Mouse (Mus musculus): ENCODE results near the gene Gp1bb. TPM values are rescaled to one million over a fixed set of nuclear protein-coding genes. Genes with fewer than 3 reads are reported as not detected.

Gp1bb gene
- polyA plus RNA-seq, 1 experiment from 2014 or later: 6.4 TPM

GRCm38 (mm10) chr16:18631141-18631540 lies 8.9 kb upstream of the Gp1bb start:
- no peaks in the 10 kb centered on the region for H3K36me3 ChIP-seq (ENCODE audit: control insufficient read depth, insufficient read depth, low read length)
- peak; percentile 53 for DNase-seq (ENCODE audit: low spot score, missing footprints)
- no peak for ATAC-seq (ENCODE audit: low FRiP score)
- no peaks in the 10 kb centered on the region for H3K9me3 ChIP-seq (ENCODE audit: control insufficient read depth, low read length)
- WGBS: 64% methylated on average over 7 of the region's 7 CpGs
- H3K4me1 ChIP-seq (ENCODE audit: control insufficient read depth, insufficient read depth, low read length): peaks cover 19% of the 10 kb centered on the region
- no peak overlapping the region for H3K4me3 ChIP-seq (ENCODE audit: low read depth, low read length)
- H3K27me3 ChIP-seq (ENCODE audit: control insufficient read depth, insufficient read depth, low read length): peaks cover 21% of the 10 kb centered on the region
- H3K9ac ChIP-seq (ENCODE audit: low read length): no peak overlapping the region
- H3K4me2 ChIP-seq: no peak overlapping the region
- H3K27ac ChIP-seq (ENCODE audit: low read depth, low read length): no peak overlapping the region

GRCm38 (mm10) chr16:18630291-18630690 lies 8.1 kb upstream of the Gp1bb start:
- ATAC-seq (ENCODE audit: low FRiP score): no peak; the same call in 1 of the 2 replicates
- H3K9me3 ChIP-seq (ENCODE audit: control insufficient read depth, low read length): no peaks in the 10 kb centered on the region
- H3K9ac ChIP-seq (ENCODE audit: low read length): peak overlapping the region; percentile 89
- DNase-seq (ENCODE audit: low spot score, missing footprints): no peak
- H3K36me3 ChIP-seq (ENCODE audit: control insufficient read depth, insufficient read depth, low read length): no peaks in the 10 kb centered on the region
- peak overlapping the region; percentile 69 for H3K4me2 ChIP-seq
- WGBS: 62% methylated on average over 5 of the region's 5 CpGs
- H3K27me3 ChIP-seq (ENCODE audit: control insufficient read depth, insufficient read depth, low read length): peaks cover 30% of the 10 kb centered on the region
- peak overlapping the region; percentile 79 for H3K4me3 ChIP-seq (ENCODE audit: low read depth, low read length)
- H3K27ac ChIP-seq (ENCODE audit: low read depth, low read length): no peak overlapping the region
- peaks cover 24% of the 10 kb centered on the region for H3K4me1 ChIP-seq (ENCODE audit: control insufficient read depth, insufficient read depth, low read length)

- peaks cover 1% of the 10 kb centered on the region; the same call in 1 of the 2 replicates for H3K36me3 ChIP-seq (ENCODE audit: control insufficient read depth, insufficient read depth, low read length)
- WGBS: under 1% methylated on average over 54 of the region's 93 CpGs
- DNase-seq (ENCODE audit: low spot score, missing footprints) (peak; percentile 95), ATAC-seq (ENCODE audit: low FRiP score) (peak; percentile 68)
- peaks cover 24% of the 10 kb centered on the region for H3K4me1 ChIP-seq (ENCODE audit: control insufficient read depth, insufficient read depth, low read length)
- H3K9me3 ChIP-seq (ENCODE audit: control insufficient read depth, low read length): no peaks in the 10 kb centered on the region
- peak within 1 kb of the TSS; percentile 54; the same call in 1 of the 2 replicates for H3K27ac ChIP-seq (ENCODE audit: low read depth, low read length)
- peak within 1 kb of the TSS; percentile 79 for H3K4me3 ChIP-seq (ENCODE audit: low read depth, low read length)
- peaks cover 37% of the 10 kb centered on the region for H3K27me3 ChIP-seq (ENCODE audit: control insufficient read depth, insufficient read depth, low read length)
- peak within 1 kb of the TSS; percentile 69 for H3K4me2 ChIP-seq
- H3K9ac ChIP-seq (ENCODE audit: low read length): peak within 1 kb of the TSS; percentile 89
These were observed 7.4 kb upstream of the Gp1bb start, which contains the start of gene Sept5 for GRCm38 (mm10) chr16:18629390-18630231. Gene Sept5, minus strand, starts transcription at chr16:18629954.

- DNase-seq (ENCODE audit: low spot score, missing footprints): no peak
- Histone ChIP-seq H3K36me3 (ENCODE audit: control insufficient read depth, insufficient read depth, low read length) (peaks cover 5% of the 10 kb centered on the region; the same call in 1 of the 2 replicates), H3K27me3 (ENCODE audit: control insufficient read depth, insufficient read depth, low read length) (peaks cover 43% of the 10 kb centered on the region), H3K4me3 (ENCODE audit: low read depth, low read length) (peak overlapping the region; percentile 79), H3K4me1 (ENCODE audit: control insufficient read depth, insufficient read depth, low read length) (peaks cover 24% of the 10 kb centered on the region), H3K4me2 (peak overlapping the region; percentile 69), H3K9me3 (ENCODE audit: control insufficient read depth, low read length) (no peaks in the 10 kb centered on the region), H3K27ac (ENCODE audit: low read depth, low read length) (0 out of 2 replicates have a peak overlapping the region, but pooled peaks have one; percentile 54), H3K9ac (ENCODE audit: low read length) (peak overlapping the region; percentile 89)
- WGBS: 32% methylated on average over 2 of the region's 2 CpGs
- ATAC-seq (ENCODE audit: low FRiP score): no peak
These were observed 6.7 kb upstream of the Gp1bb start for GRCm38 (mm10) chr16:18628948-18629340.

GRCm38 (mm10) chr16:18628206-18628947 lies 6.2 kb upstream of the Gp1bb start:
- Histone ChIP-seq H3K27me3 (ENCODE audit: control insufficient read depth, insufficient read depth, low read length) (peaks cover 49% of the 10 kb centered on the region), H3K36me3 (ENCODE audit: control insufficient read depth, insufficient read depth, low read length) (peaks cover 8% of the 10 kb centered on the region; the same call in 1 of the 2 replicates), H3K4me3 (ENCODE audit: low read depth, low read length) (peak overlapping the region; percentile 79), H3K9ac (ENCODE audit: low read length) (peak overlapping the region; percentile 89), H3K27ac (ENCODE audit: low read depth, low read length) (no peak overlapping the region), H3K9me3 (ENCODE audit: control insufficient read depth, low read length) (no peaks in the 10 kb centered on the region), H3K4me1 (ENCODE audit: control insufficient read depth, insufficient read depth, low read length) (peaks cover 24% of the 10 kb centered on the region), H3K4me2 (peak overlapping the region; percentile 69)
- WGBS: 56% methylated on average over 7 of the region's 7 CpGs
- ATAC-seq (ENCODE audit: low FRiP score): no peak
- no peak for DNase-seq (ENCODE audit: low spot score, missing footprints)

GRCm38 (mm10) chr16:18627163-18627562 lies 5.0 kb upstream of the Gp1bb start:
- no peak for ATAC-seq (ENCODE audit: low FRiP score)
- Histone ChIP-seq H3K9me3 (ENCODE audit: control insufficient read depth, low read length) (no peaks in the 10 kb centered on the region), H3K9ac (ENCODE audit: low read length) (no peak overlapping the region; the same call in 1 of the 2 replicates), H3K4me2 (peak overlapping the region; percentile 91; the same call in 1 of the 2 replicates), H3K27ac (ENCODE audit: low read depth, low read length) (no peak overlapping the region), H3K4me1 (ENCODE audit: control insufficient read depth, insufficient read depth, low read length) (peaks cover 24% of the 10 kb centered on the region), H3K36me3 (ENCODE audit: control insufficient read depth, insufficient read depth, low read length) (peaks cover 9% of the 10 kb centered on the region; the same call in 1 of the 2 replicates), H3K27me3 (ENCODE audit: control insufficient read depth, insufficient read depth, low read length) (peaks cover 61% of the 10 kb centered on the region), H3K4me3 (ENCODE audit: low read depth, low read length) (no peak overlapping the region)
- 42% methylated on average over 3 of the region's 3 CpGs for WGBS
- DNase-seq (ENCODE audit: low spot score, missing footprints): no peak

- Histone ChIP-seq H3K4me2 (peak within 1 kb of the TSS; percentile 91), H3K36me3 (ENCODE audit: control insufficient read depth, insufficient read depth, low read length) (peaks cover 9% of the 10 kb centered on the region; the same call in 1 of the 2 replicates), H3K27me3 (ENCODE audit: control insufficient read depth, insufficient read depth, low read length) (peaks cover 68% of the 10 kb centered on the region), H3K27ac (ENCODE audit: low read depth, low read length) (no peak within 1 kb of the TSS), H3K4me1 (ENCODE audit: control insufficient read depth, insufficient read depth, low read length) (peaks cover 26% of the 10 kb centered on the region), H3K9ac (ENCODE audit: low read length) (peak within 1 kb of the TSS; percentile 60), H3K4me3 (ENCODE audit: low read depth, low read length) (peak within 1 kb of the TSS; percentile 48), H3K9me3 (ENCODE audit: control insufficient read depth, low read length) (no peaks in the 10 kb centered on the region)
- DNase-seq (ENCODE audit: low spot score, missing footprints) (peak; percentile 99), ATAC-seq (ENCODE audit: low FRiP score) (peak; percentile 31)
- WGBS: under 1% methylated on average over 65 of the region's 65 CpGs
These were observed 4.2 kb upstream of the Gp1bb start, which contains the start of gene Gm49601 for GRCm38 (mm10) chr16:18626376-18626878. Gene Gm49601, minus strand, starts transcription at chr16:18626427.

- Histone ChIP-seq H3K4me3 (ENCODE audit: low read depth, low read length) (peak overlapping the region; percentile 48), H3K4me2 (peak overlapping the region; percentile 91), H3K9ac (ENCODE audit: low read length) (peak overlapping the region; percentile 60; the same call in 1 of the 2 replicates), H3K27ac (ENCODE audit: low read depth, low read length) (no peak overlapping the region), H3K9me3 (ENCODE audit: control insufficient read depth, low read length) (no peaks in the 10 kb centered on the region), H3K27me3 (ENCODE audit: control insufficient read depth, insufficient read depth, low read length) (peaks cover 74% of the 10 kb centered on the region), H3K36me3 (ENCODE audit: control insufficient read depth, insufficient read depth, low read length) (peaks cover 9% of the 10 kb centered on the region; the same call in 1 of the 2 replicates), H3K4me1 (ENCODE audit: control insufficient read depth, insufficient read depth, low read length) (peaks cover 29% of the 10 kb centered on the region)
- 6% methylated on average over 26 of the region's 26 CpGs for WGBS
- DNase-seq (ENCODE audit: low spot score, missing footprints) (peak; percentile 91), ATAC-seq (ENCODE audit: low FRiP score) (peak; percentile 6; the same call in 1 of the 2 replicates)
These were observed 3.6 kb upstream of the Gp1bb start for GRCm38 (mm10) chr16:18625791-18626311.

Measured in midbrain, embryonic 11.5 days (tissue).